In the genomic region with DNA sequence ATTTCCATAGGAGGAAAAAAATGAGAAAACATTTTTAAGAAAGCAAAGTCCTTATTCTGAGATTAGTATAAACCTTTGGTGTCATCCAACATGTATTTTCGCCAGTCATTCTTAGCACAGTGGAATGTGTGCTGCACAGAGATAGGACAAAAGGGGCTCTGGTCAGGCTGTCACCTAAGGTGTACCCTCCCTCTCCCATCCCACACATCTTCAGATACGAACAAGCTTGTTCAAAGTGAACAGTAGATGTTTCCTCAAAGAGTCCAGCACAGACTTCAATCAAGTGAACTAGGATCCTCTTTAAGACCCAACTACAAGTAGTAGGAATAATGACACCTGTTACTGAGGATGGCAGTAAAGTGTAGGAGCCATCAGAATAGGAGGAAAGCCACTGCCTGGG, we compare ENCODE assay signal across 19 mouse cellular contexts.
"Had no signal": no experiment of that assay in that cellular context is flagged by ENCODE, and none has a peak within 500 bp of the region (broad histone marks: within the 10 kb centered on the region; RNA-seq: fewer than 3 reads in every experiment).

No protein-coding gene starts in this region.

- H3K27me3 ChIP-seq: liver, embryonic 15.5 days; midbrain, embryonic 13.5 days; midbrain, embryonic 15.5 days; neural tube, embryonic 13.5 days; neural tube, embryonic 15.5 days had no signal

- ATAC-seq: midbrain, embryonic 15.5 days had no signal

- DNase-seq: lung, adult 18-20 months; lung, embryonic 14.5 days; lung, postnatal 10 days; lung, postnatal 4 days; retina, postnatal 1 day; right cerebral cortex, adult 18-20 months; right cerebral cortex, postnatal 25 days; right cerebral cortex, postnatal 4 days; spleen, adult 18-20 months; thymus, adult 18-20 months; thymus, postnatal 14 days; thymus, postnatal 36 days had no signal

- H3K9me3 ChIP-seq: liver, embryonic 15.5 days; midbrain, embryonic 13.5 days; midbrain, embryonic 15.5 days; neural tube, embryonic 13.5 days; neural tube, embryonic 15.5 days had no signal

- H3K9ac ChIP-seq: liver, embryonic 15.5 days; lung, embryonic 14.5 days; midbrain, embryonic 13.5 days; midbrain, embryonic 15.5 days; neural tube, embryonic 13.5 days; neural tube, embryonic 15.5 days had no signal

- H3K4me2 ChIP-seq: liver, embryonic 15.5 days; lung, embryonic 14.5 days; midbrain, embryonic 11.5 days; midbrain, embryonic 13.5 days; midbrain, embryonic 15.5 days; neural tube, embryonic 13.5 days; neural tube, embryonic 15.5 days had no signal

- H3K27ac ChIP-seq: liver, embryonic 15.5 days; midbrain, embryonic 15.5 days; neural tube, embryonic 15.5 days had no signal

- H3K4me3 ChIP-seq: liver, embryonic 15.5 days; midbrain, embryonic 13.5 days; midbrain, embryonic 15.5 days; myocyte; neural tube, embryonic 13.5 days; neural tube, embryonic 15.5 days had no signal

- H3K4me1 ChIP-seq: liver, embryonic 15.5 days; midbrain, embryonic 15.5 days; neural tube, embryonic 15.5 days had no signal
